ENCODE assay signal across 8 mouse cellular contexts in genomic region chr11:98393317-98393716, GRCm38 (mm10). TPM values are rescaled to one million over a fixed set of nuclear protein-coding genes. Genes with fewer than 3 reads are reported as not detected.
DNase-seq lines count a peak whose midpoint lies in the region; ATAC-seq lines count a peak whose summit lies in the region.

No protein-coding gene starts in this region.

- H3K27ac ChIP-seq in liver, embryonic 13.5 days = peak overlapping the region; percentile 80
- peak overlapping the region; percentile 77 for H3K27ac ChIP-seq in stomach, embryonic 14.5 days (ENCODE audit: low read length)

- 0 out of 2 replicates have a peak overlapping the region, but pooled peaks have one; percentile 7 for H3K4me3 ChIP-seq in liver, embryonic 13.5 days (replicated peaks)
- H3K4me3 ChIP-seq in stomach, embryonic 14.5 days (ENCODE audit: low read depth, low read length) = no peak overlapping the region

- 0 out of 2 replicates have a peak, but pooled peaks cover 2% of the 10 kb centered on the region for H3K36me3 ChIP-seq in liver, embryonic 13.5 days
- no peaks in the 10 kb centered on the region for H3K36me3 ChIP-seq in stomach, embryonic 14.5 days (ENCODE audit: control insufficient read depth, insufficient read depth, low read length)

- H3K4me1 ChIP-seq in liver, embryonic 13.5 days (replicated peaks) = peaks cover 50% of the 10 kb centered on the region
- peaks cover 22% of the 10 kb centered on the region; the same call in 1 of the 2 replicates for H3K4me1 ChIP-seq in stomach, embryonic 14.5 days (ENCODE audit: control insufficient read depth, insufficient read depth, low read length)

- H3K4me2 ChIP-seq in liver, embryonic 13.5 days = peak overlapping the region; percentile 57
- no peak overlapping the region for H3K4me2 ChIP-seq in stomach, embryonic 14.5 days (replicated peaks; ENCODE audit: low read depth, low read length)

- peaks cover 20% of the 10 kb centered on the region for H3K27me3 ChIP-seq in liver, embryonic 13.5 days
- no peaks in the 10 kb centered on the region; the same call in 1 of the 2 replicates for H3K27me3 ChIP-seq in stomach, embryonic 14.5 days (ENCODE audit: control insufficient read depth, insufficient read depth, low read length)

- no peaks in the 10 kb centered on the region for H3K9me3 ChIP-seq in liver, embryonic 13.5 days (replicated peaks)
- no peaks in the 10 kb centered on the region for H3K9me3 ChIP-seq in stomach, embryonic 14.5 days (ENCODE audit: control insufficient read depth, low read depth, low read length)

- peak overlapping the region; percentile 55 for H3K9ac ChIP-seq in liver, embryonic 13.5 days
- H3K9ac ChIP-seq in stomach, embryonic 14.5 days (replicated peaks; ENCODE audit: low read depth, low read length) = no peak overlapping the region

- peak; percentile 53 for ATAC-seq in granulocyte monocyte progenitor cell, adult 5-6 weeks (replicated peaks; ENCODE audit: poor library complexity, severe bottlenecking)
- peak; percentile 76 for ATAC-seq in liver, embryonic 13.5 days (ENCODE audit: low read depth)
- no peak for ATAC-seq in stomach, embryonic 14.5 days (ENCODE audit: insufficient number of reproducible peaks, insufficient read depth, low FRiP score, low read depth)
- no peak for ATAC-seq in monocyte, adult 5-6 weeks (replicated peaks; ENCODE audit: insufficient number of reproducible peaks, low FRiP score, low TSS enrichment, poor library complexity, severe bottlenecking)

- 10% methylated on average over 6 of the region's 6 CpGs for WGBS in liver, embryonic 13.5 days (ENCODE audit: insufficient replicate concordance)
- WGBS in stomach, embryonic 14.5 days = 63% methylated on average over 6 of the region's 6 CpGs

- DNase-seq in cerebellum, adult 9-10 months = peak; percentile 28
- no peak for DNase-seq in cerebellum, postnatal 25 days
- DNase-seq in CD4-positive, CD25-positive, alpha-beta regulatory T cell, adult 2 months (ENCODE audit: low read depth, low spot score) = peak; percentile 71
- DNase-seq in liver, embryonic 13.5 days = peak; percentile 60
- no peak for DNase-seq in embryo, embryonic 10 days (ENCODE audit: low spot score)

RNA-seq across cellular contexts. Expression of gene Pgap3, which starts 7.0 kb away (rescaled TPM):
- total RNA-seq in granulocyte monocyte progenitor cell, adult 5-6 weeks (2014; fragmentation: Nextera tagmentation) = 1.3 and 3.1 TPM in 2 replicates
- total RNA-seq in granulocyte monocyte progenitor cell, adult 5-6 weeks (2017) = 1.4 and 2.8 TPM in 2 replicates
- 3.1 and 3.8 TPM in 2 replicates for polyA plus RNA-seq in liver, embryonic 13.5 days (2015; fragmentation: Nextera tagmentation; extraction: Ambion mirVana)
- 12.6 and 13.6 TPM in 2 replicates for polyA plus RNA-seq in stomach, embryonic 14.5 days (2014; fragmentation: Nextera tagmentation; extraction: Ambion mirVana)
- total RNA-seq in monocyte, adult 5-6 weeks (2017) = 2.3 to 6.1 TPM (median 4.6 TPM) in 3 replicates

RNA-seq across cellular contexts. Expression of gene Pnmt, which starts 7.1 kb away (rescaled TPM):
- total RNA-seq in granulocyte monocyte progenitor cell, adult 5-6 weeks (2014; fragmentation: Nextera tagmentation) = not detected in 2 replicates
- total RNA-seq in granulocyte monocyte progenitor cell, adult 5-6 weeks (2017) = not detected in 2 replicates
- not detected in 2 replicates for polyA plus RNA-seq in liver, embryonic 13.5 days (2015; fragmentation: Nextera tagmentation; extraction: Ambion mirVana)
- polyA plus RNA-seq in stomach, embryonic 14.5 days (2014; fragmentation: Nextera tagmentation; extraction: Ambion mirVana) = not detected in 2 replicates
- total RNA-seq in monocyte, adult 5-6 weeks (2017) = not detected in 3 replicates

RNA-seq across cellular contexts. Expression of gene Tcap, which starts 9.7 kb away (rescaled TPM):
- not detected in 2 replicates for total RNA-seq in granulocyte monocyte progenitor cell, adult 5-6 weeks (2014; fragmentation: Nextera tagmentation)
- total RNA-seq in granulocyte monocyte progenitor cell, adult 5-6 weeks (2017) = not detected in 2 replicates
- 0.15 and 0.59 TPM in 2 replicates for polyA plus RNA-seq in liver, embryonic 13.5 days (2015; fragmentation: Nextera tagmentation; extraction: Ambion mirVana)
- polyA plus RNA-seq in stomach, embryonic 14.5 days (2014; fragmentation: Nextera tagmentation; extraction: Ambion mirVana) = 0.27 and 0.36 TPM in 2 replicates
- total RNA-seq in monocyte, adult 5-6 weeks (2017) = 1.6 TPM in 1 of 3 replicates, not detected in the others

RNA-seq across cellular contexts. Expression of gene Erbb2, which starts 19.0 kb away (rescaled TPM):
- total RNA-seq in granulocyte monocyte progenitor cell, adult 5-6 weeks (2014; fragmentation: Nextera tagmentation) = not detected in 2 replicates
- not detected in 2 replicates for total RNA-seq in granulocyte monocyte progenitor cell, adult 5-6 weeks (2017)
- polyA plus RNA-seq in liver, embryonic 13.5 days (2015; fragmentation: Nextera tagmentation; extraction: Ambion mirVana) = 2.2 and 2.6 TPM in 2 replicates
- polyA plus RNA-seq in stomach, embryonic 14.5 days (2014; fragmentation: Nextera tagmentation; extraction: Ambion mirVana) = 48.0 and 50.1 TPM in 2 replicates
- total RNA-seq in monocyte, adult 5-6 weeks (2017) = 0.57 TPM in 1 of 3 replicates, not detected in the others

RNA-seq across cellular contexts. Expression of gene Stard3, which starts 35.1 kb away (rescaled TPM):
- total RNA-seq in granulocyte monocyte progenitor cell, adult 5-6 weeks (2014; fragmentation: Nextera tagmentation) = 18.4 and 24.9 TPM in 2 replicates
- 18.2 and 27.8 TPM in 2 replicates for total RNA-seq in granulocyte monocyte progenitor cell, adult 5-6 weeks (2017)
- 14.1 and 15.7 TPM in 2 replicates for polyA plus RNA-seq in liver, embryonic 13.5 days (2015; fragmentation: Nextera tagmentation; extraction: Ambion mirVana)
- 42.6 and 43.7 TPM in 2 replicates for polyA plus RNA-seq in stomach, embryonic 14.5 days (2014; fragmentation: Nextera tagmentation; extraction: Ambion mirVana)
- 29.2 to 57.7 TPM (median 50.9 TPM) in 3 replicates for total RNA-seq in monocyte, adult 5-6 weeks (2017)

Comparison
In these comparisons a context has a peak if more than half of its experiments do, and no peak if none do; other contexts are left out.
1. DNase-seq: peak in cerebellum, adult 9-10 months (single experiment), CD4-positive, CD25-positive, alpha-beta regulatory T cell, adult 2 months (single experiment) and liver, embryonic 13.5 days (single experiment); none in cerebellum, postnatal 25 days (0 of 2) and embryo, embryonic 10 days (single experiment).
2. ATAC-seq: peak in granulocyte monocyte progenitor cell, adult 5-6 weeks (single experiment) and liver, embryonic 13.5 days (single experiment); none in stomach, embryonic 14.5 days (single experiment) and monocyte, adult 5-6 weeks (single experiment).